Mouse (Mus musculus) heart, postnatal 36 days (tissue): Measurements from ENCODE around the gene Ppp1r3f. TPM values are rescaled to one million over a fixed set of nuclear protein-coding genes. Genes with fewer than 3 reads are reported as not detected.

Experiments used
- DNase-seq, 2 experiments: peaks; one replicate each; pipeline ENCODE4 v3.0.0; 2021 to 2022
- intact Hi-C: fragments of 180-260 bp; cut with DNase I; formaldehyde crosslinking; loops from one replicate; pipeline ENCODE4 v1.15.1; 2025
- total RNA-seq, 2 experiments: library from RNA; stranded (reverse); gene quantifications; 2 replicates each; pipeline ENCODE4 v1.2.3; 2021

Gene Ppp1r3f
- total RNA-seq, result 1 to 10 TPM; 2.0 to 3.0 TPM

GRCm38 (mm10) chrX:7574087-7574884 is at the start of gene Ppp1r3f:
Ppp1r3f (minus strand) TSS chrX:7574283.
- peak; percentile 84 to 86 for DNase-seq
- intact Hi-C loops, result loop anchor here (10.0 kb wide), 2 partner anchors 121 to 249 kb away; partner anchors contain the start of gene Gpkow

DNA sequence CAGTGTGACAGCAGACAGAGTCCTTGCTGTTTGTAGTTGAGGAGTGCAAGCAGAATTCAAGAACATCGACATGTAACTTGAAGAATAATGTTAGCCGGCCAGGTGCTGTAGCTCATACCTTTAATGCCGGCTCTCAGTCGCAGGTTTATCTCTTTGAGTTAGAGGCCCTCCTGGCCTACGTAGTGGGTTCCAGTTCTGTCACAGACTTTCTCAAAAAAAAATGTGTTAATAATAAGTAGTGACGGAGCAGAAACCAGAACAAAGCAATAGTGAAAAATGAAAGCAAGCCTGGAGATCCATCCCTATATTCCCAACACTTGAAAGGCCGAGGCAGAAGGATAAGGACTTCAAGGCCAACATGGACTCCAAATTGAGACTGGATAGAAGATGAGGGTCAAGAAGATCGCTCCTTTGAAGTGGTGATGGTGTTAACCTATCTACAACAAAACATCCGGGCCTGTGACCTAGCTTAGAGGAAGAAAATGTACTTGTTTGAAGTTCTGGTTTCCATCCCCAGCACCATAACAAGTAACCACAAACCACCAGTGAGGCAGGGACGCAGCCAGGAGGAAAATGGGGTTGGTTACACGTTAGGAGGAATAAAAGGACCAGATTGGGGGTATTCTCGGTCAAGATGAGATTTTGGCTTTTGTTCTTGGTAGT is 43.9 kb upstream of the Ppp1r3f start:
- intact Hi-C loops, result no loop called here
- DNase-seq, result no peak

GRCm38 (mm10) chrX:7610536-7611258 is 36.6 kb upstream of the Ppp1r3f start:
- intact Hi-C loops, result no loop called here

GRCm38 (mm10) chrX:7610035-7610434 is 36.0 kb upstream of the Ppp1r3f start:
- intact Hi-C loops, result no loop called here
- DNase-seq, result no peak

More at GRCm38 (mm10) chrX:7610536-7611258, 36.6 kb upstream of the Ppp1r3f start:
- no peak for DNase-seq

DNA sequence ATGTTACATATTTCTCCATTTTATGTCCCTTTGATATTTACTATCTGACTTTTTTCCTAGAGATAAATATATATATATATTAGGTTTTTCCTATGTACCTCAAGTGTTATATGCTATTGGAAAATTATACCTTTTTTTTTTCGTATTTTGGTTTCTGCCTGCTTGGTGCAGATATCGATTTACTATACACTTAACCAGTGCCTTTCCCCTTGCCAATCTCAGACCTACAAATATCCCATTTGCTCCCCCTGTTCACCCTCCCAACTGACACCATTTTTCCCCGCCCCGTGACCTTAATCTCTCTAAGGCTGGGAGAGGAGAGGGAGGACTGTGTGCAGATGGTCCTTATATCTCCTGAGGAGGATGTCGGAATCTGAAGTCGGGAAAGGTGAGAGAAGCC is 32.7 kb upstream of the Ppp1r3f start, which contains the start of gene Cacna1f:
Gene Cacna1f (plus strand): TSS at position 301 of the 400 bp plus-strand sequence.
- no peak for DNase-seq
- intact Hi-C loops, result loop anchor here (5.0 kb wide), 1 partner anchor 91 kb away; the partner anchor contains the start of gene Gpkow

DNA sequence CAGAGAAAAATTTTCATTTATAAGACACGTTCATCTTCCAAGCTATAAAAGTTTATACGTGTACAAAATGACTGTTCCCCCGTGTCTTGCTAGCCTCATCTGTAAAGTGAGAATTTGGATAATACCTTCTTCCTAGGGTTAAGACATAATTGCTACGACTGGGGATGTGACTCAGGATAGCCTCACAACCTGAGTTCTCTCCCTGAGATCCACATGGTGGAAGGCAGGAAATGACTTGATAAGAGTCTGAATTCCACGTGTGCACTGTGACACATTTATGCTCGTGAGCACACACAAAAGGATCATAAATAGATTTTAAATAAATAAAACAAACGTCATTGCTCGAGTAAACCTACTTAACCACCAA is 31.5 kb upstream of the Ppp1r3f start:
- intact Hi-C loops, result loop anchor here (5.0 kb wide), 1 partner anchor 92 kb away; the partner anchor contains the start of gene Gpkow
- no peak for DNase-seq

DNA sequence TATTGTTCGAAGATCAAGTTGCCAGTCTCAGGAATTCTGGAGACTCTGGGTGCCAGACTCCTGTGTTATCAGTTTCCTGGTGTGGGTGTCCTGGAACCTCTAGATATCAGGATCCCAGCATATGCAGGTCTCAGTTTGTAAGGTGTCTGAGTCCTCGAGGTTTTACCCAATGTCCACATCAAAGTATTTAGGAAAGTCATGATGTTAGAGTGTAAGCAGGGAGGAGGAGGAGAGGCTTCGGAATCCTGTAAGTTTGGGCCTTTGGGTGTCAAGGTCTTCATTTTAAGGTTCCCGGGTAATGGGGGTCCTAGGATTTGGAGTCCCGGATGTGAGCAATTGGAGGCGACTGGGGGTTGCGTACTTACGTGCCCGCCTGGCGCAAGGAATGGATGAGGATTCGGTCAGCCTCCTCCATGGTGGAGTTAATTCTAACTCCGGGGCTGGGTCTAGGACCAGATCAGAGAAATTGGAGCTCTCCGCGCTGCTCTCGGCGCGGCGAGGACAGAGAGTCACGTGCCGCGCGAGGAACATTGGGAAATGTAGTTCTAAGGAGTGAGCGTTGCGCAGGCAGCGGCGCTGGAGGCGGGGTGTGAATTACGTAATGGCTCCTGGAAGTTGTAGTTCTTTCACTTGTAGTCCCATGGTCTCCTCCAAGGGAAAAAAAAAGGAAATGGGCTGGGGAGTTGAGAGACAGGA is 30.9 kb upstream of the Ppp1r3f start, which contains the start of gene Ccdc22:
Gene Ccdc22 (minus strand): TSS at position 639 of the 696 bp plus-strand sequence.
- intact Hi-C loops, result loop anchor here (5.0 kb wide), 1 partner anchor 92 kb away; the partner anchor contains the start of gene Gpkow
- DNase-seq, result peak; percentile 76 to 79

GRCm38 (mm10) chrX:7604004-7604403 is 29.9 kb upstream of the Ppp1r3f start:
- DNase-seq, result no peak

GRCm38 (mm10) chrX:7595371-7595770 is 21.3 kb upstream of the Ppp1r3f start:
- intact Hi-C loops, result no loop called here
- DNase-seq, result no peak

More at GRCm38 (mm10) chrX:7604004-7604403, 29.9 kb upstream of the Ppp1r3f start:
- intact Hi-C loops, result no loop called here

GRCm38 (mm10) chrX:7586356-7586755 is 12.3 kb upstream of the Ppp1r3f start:
- DNase-seq, result no peak
- intact Hi-C loops, result no loop called here

DNA sequence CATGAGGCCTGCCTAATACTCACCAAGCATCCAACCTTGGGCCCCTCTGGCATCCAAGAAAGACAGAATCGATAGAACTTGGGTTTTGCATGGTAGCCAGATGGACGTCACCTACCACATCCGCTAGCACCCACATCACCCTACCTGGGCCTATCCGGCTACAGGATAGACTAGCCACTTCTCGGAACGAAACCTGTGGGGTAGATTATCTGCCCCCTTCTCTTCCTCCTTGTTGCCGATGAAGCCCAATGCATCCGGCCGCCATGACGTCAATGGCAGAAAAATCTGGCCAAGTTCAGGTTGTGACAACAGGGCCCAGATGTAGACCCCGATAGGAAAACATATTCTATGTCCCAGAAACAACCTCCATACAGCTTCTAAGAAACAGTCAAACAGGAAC is 9.8 kb upstream of the Ppp1r3f start:
- no peak for DNase-seq
- intact Hi-C loops, result no loop called here

- intact Hi-C loops, result no loop called here
- DNase-seq, result no peak
Observed at GRCm38 (mm10) chrX:7581151-7581550, 7.1 kb upstream of the Ppp1r3f start.

DNA sequence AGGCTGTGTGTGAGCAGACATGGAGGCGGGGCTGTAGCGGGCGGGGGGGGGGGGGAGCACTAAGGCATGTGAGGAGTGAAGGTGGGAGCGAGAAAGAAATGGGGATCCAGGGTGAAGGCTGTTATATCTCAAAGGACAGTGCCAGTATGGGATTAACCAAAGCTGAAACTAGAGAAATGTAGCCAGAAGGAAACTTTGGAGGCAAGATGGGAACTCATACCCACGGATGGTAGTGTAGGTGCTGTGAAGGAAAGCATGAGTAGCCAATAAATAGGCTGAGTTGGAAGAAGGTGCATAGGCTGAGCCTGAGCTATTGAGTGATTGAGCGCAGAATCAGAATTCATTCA is 775 bp upstream of the Ppp1r3f start:
- intact Hi-C loops, result loop anchor here (10.0 kb wide), 2 partner anchors 120 to 250 kb away; partner anchors contain the start of gene Gpkow
- no peak for DNase-seq

- peak; percentile 10 to 50 for DNase-seq
- intact Hi-C loops, result loop anchor here (10.0 kb wide), 2 partner anchors 121 to 249 kb away; partner anchors contain the start of gene Gpkow
Observed at GRCm38 (mm10) chrX:7573176-7574086, 652 bp downstream of the Ppp1r3f start, which contains the start of gene Foxp3. Foxp3 (plus strand) TSS chrX:7573644.

DNA sequence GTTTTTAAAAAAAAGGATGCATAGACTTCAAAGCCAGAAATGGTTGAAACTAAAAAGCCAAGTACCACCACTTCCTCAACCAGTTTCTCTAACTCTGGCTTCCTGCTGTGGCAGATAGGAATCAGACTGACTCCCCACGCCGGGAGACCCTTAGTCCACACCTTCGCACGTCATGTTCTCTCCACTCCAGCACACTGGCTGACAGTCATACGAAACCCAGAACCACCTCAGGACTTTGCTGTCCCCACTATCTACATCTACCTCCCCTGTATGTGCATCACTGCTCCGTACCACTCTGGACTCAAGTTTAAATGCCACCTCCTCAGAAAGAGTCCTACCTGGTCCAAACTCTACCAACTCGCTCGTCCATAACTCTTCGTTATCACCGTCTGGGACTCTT is 1.6 kb downstream of the Ppp1r3f start:
- intact Hi-C loops, result loop anchor here (10.0 kb wide), 2 partner anchors 122 to 248 kb away; partner anchors contain the start of gene Gpkow
- no peak for DNase-seq

GRCm38 (mm10) chrX:7571565-7572136 is 2.4 kb downstream of the Ppp1r3f start:
- no peak for DNase-seq
- intact Hi-C loops, result loop anchor here (10.0 kb wide), 2 partner anchors 123 to 247 kb away; partner anchors contain the start of gene Gpkow

GRCm38 (mm10) chrX:7570481-7571175 is 3.5 kb downstream of the Ppp1r3f start:
- intact Hi-C loops, result loop anchor here (10.0 kb wide), 2 partner anchors 124 to 246 kb away; partner anchors contain the start of gene Gpkow
- no peak for DNase-seq

GRCm38 (mm10) chrX:7567491-7567890 is 6.6 kb downstream of the Ppp1r3f start:
- intact Hi-C loops, result no loop called here
- no peak for DNase-seq
